Mouse (Mus musculus) left cerebral cortex, adult 11 months (tissue): Measurements from ENCODE around the gene Zmiz1.

Source experiments
- DNase-seq: peaks from one replicate; pipeline ENCODE4 v3.0.0; 2022; ENCODE audit warnings: low spot score

Gene Zmiz1

GRCm38 (mm10) chr14:25459016-25459393, at the start of gene Zmiz1:
Gene Zmiz1 (plus strand): TSS chr14:25459185.
- peak; percentile 74 for DNase-seq

- no peak for DNase-seq
These were observed 47.0 kb upstream of the Zmiz1 start for GRCm38 (mm10) chr14:25411848-25412527.

GRCm38 (mm10) chr14:25412811-25413210, 46.2 kb upstream of the Zmiz1 start:
- DNase-seq: no peak

DNA sequence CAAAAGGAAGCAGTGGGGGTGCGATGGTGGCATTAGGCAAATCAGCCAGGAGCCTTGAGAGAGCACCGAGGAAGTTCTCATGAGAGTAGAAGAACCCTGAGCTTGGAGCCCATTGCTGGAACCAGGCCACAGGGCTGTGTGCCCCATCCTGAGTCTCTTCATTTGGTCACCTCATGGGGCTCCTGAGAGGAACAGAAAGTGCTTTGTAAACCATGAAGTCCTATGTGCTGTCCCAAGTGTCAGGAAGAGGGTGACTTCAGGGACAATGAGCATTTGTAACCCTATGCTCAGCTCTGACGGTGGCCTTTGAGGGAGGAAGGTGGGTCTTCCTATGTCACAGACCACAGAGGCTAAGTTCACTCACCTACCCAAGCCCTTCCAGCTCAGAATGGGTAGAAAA, 45.5 kb upstream of the Zmiz1 start:
- no peak for DNase-seq

DNA sequence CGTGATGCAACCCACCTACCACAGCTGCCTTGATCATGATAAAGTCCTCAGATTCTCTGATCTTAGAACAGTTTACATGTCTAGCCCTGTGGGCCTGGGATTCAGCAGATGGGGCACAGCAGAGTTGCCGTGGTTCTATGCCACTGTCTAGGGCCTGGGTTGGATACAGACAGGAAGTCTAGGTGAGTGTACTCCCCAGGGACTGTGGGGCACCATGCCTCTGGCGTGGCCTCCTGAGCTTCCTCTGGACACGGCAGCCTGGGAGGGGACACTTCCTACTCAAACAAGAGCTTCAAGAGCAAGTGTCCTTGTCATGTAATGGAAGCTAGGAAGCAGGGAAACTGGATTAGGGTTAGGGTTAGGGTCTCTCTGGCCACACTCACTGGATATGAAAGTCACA, 44.9 kb upstream of the Zmiz1 start:
- no peak for DNase-seq

DNA sequence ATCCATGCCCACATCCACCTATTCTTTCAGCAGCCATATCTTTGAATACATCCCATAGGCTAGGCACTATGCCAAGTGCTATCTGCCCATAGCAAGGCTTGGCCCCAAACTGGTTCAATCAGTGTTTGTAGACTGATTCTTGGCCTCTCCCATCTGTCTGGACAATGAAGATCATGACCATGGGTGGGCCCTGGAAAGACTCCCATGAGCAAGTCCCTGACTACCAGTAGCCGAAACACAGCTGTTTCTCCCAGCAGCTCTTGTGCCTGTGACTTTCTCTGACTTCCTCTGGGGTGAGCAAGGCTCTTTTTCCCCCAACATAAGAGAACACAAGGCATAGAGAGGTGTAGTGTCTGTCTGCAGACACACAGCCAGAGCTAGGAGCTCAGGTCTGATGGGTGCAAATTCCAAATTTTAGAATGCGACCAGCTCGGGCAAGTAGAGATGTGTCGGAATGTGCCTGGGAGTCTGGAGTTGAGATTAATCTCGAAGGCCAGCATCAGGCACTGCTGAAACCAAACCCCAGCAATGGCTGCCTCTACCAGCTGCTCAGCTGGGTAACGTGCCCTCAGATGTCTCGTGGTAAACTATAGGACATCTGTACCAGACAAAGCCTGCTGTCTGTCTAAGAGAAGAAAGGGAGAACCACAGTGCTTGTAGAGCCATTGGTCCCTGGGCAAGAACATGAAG, 38.8 kb upstream of the Zmiz1 start:
- DNase-seq: no peak

DNA sequence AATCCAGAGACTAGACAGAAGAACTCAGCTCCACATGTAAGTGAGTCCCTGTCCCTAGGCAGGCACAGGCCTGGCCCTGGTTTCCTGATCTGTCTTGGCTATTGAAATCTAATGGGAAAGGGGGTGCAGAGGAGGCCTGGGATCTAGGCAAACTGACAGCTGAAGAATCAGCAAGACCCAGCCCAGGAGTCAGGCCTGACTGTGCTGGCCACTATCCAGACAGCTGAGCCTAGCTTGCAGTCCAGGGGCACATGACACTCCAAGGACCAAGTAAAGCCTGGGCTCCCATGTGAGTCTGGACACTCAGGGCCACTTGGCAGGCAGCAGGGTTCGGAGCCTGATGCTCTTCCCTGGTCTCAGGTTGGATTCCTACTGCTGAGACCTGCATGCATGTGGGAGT, 38.0 kb upstream of the Zmiz1 start:
- no peak for DNase-seq

- peak; percentile 19 for DNase-seq
These were observed 37.4 kb upstream of the Zmiz1 start for GRCm38 (mm10) chr14:25421596-25422001.

DNA sequence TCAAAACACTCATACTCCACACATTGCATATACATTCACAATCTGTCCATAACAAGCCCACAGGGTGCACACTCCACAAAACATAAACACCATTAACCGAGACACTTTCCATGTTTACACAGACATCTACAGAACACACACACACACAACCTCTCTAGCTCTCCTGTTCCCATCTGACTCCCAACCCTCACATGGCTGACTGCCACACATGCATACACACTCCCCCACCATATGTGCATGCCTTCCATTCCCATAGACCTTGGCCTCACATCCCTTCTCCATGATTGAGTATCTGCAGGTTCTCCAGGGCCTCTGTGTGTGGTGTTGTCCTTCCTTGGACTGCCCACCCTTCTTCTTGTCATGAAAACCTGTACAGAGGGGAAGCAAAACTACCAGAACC, 36.0 kb upstream of the Zmiz1 start:
- DNase-seq: no peak

DNA sequence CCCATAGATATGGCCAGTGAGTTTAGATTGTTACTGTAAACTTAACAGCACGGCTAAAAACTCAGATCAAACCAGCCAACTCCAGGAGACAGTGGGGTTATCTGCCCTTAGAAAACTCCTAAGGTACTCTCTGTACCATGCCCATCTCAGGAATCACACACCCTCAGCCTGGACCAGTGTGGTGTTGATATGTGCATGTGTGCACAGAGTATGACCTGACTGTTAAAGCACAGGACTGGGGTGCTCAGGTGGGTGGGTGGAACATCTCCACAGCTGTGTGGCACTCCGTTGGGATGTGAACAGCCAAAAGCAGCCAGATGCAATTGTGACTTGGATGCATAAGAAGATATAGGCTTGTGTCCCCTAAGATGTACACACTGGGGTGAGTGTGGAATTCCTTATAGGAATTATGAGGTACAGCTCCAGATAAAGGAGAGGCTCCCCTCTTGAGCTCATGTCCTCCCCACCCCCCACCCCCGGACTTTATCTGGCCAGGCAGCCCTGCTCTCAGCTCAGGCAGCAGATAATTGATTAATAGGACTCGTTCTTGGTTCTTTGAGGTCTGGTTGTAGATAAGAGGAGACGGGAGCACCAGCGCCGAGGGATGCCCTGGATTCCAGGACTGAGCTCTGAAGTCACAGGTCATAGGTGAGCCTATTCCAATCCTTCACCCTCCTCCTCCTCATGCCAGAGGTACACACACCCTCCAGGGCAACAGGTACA, 35.1 kb upstream of the Zmiz1 start:
- DNase-seq: no peak

DNA sequence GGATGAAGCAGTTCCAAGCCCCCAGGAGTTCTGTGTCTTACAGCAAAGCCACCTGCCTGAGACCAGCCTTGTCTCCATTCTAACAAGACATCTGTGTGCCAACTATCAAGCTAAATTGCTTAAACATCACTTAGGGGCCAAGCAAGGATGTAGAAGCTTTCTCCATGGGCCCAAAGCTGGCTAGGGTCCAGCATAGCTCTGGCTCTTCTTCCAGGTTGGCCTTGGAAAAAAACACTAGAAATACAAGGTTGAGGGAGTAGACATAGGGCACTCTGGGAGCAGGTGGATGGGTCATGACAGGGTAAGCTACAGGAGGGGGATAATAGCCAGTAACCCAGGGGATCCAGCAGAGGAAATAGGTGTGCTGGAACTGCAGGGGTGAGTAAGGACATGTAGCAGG, 20.7 kb upstream of the Zmiz1 start:
- DNase-seq: no peak

GRCm38 (mm10) chr14:25440116-25440515, 18.9 kb upstream of the Zmiz1 start:
- no peak for DNase-seq

DNA sequence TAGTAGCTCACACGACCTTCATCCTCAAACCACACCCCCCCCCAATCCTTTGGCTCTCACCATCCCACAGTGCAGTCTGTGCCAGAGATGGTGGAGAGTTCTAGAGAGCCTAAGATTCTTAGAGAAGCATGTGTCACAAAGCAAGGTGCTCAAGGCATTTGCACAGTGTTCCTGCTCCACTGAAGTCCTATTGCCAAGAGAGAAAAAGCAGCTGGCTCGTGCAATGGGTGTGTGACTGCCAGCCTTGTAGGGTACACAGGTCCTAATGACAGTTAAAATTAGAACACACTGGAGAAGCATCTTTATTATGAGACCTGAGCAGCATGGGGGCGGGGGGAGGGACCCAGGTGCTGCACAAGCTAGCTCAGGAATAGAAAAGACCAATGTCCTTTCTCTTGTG, 18.2 kb upstream of the Zmiz1 start:
- no peak for DNase-seq

GRCm38 (mm10) chr14:25441469-25441868, 17.5 kb upstream of the Zmiz1 start:
- no peak for DNase-seq

GRCm38 (mm10) chr14:25442676-25443075, 16.3 kb upstream of the Zmiz1 start:
- no peak for DNase-seq

DNA sequence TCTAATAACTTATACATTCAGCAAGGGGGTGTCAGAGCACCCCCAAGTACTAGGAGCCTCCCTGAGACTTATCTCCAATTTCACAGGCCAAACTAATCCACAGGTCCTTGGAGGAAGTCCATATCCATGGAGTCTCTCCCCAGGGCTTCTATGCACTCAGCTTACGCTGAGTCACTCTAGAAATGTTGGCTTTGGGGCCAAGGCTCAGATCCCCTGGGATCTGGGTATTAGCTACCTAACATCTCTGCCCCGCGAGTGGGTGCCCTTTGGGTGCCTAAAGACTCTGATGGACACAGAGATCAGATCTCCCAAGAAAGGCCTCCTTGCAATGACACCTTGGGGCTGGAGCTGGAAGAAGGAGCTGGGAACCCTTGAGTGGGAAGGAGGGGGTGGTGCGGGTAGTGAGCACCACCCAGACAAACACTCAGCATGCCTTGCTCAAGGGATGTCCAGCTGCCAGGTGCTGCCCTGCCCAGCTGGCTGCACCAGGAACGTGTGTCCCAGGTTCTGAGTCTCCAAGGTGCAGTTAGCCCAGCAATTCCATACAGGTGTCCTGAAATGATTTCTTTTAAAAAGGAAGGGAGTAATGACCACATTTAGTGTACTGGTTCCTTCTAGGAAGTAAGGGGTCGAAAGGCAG, 11.7 kb upstream of the Zmiz1 start:
- no peak for DNase-seq

DNA sequence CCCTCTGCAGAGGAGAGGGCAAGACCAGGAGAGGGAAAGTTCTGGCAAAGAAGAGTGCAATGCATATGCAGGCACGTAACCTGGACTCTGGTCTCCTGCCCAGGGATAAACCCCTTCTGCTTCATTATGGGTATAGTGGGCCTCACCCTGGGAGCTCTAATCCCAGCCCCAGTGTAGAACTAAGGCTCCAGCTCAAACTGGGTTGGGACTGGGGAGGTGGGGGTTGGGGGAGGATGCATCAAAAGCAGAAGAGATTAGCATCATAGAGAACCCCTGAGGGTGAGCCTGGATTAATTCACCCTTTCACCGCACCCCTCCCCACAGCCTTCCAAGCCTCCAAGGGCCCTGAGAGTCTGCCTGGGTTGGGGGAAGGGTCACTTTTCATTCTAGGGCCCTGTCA, 10.5 kb upstream of the Zmiz1 start:
- no peak for DNase-seq

DNA sequence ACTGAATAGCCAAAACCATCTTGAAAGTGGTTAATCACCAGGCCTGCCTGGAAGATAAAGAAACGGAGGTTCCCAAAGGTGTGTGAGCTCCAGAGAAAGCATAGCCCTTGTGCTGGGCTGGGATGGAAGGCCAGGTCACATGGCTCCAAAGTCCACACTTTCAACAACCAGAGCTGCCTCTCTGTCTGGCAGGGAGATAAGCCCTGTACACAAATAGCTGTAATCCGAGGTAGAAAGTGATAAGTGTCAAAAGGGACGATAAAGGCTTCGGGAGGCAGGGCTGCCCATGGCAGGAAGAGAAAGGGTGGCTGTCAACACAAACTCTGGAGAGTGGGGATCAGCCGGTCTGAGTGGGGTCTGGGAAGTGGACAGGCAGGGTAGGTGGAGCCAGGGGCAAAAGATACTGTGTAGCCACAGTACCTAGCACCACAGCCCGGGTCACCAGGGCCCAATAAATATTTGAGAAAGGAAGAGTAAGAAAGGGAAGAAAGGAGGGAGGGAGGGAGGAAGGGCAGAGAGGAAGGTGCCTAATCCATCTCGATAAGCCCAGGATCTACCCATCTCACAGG, 7.8 kb upstream of the Zmiz1 start:
- DNase-seq: no peak

DNA sequence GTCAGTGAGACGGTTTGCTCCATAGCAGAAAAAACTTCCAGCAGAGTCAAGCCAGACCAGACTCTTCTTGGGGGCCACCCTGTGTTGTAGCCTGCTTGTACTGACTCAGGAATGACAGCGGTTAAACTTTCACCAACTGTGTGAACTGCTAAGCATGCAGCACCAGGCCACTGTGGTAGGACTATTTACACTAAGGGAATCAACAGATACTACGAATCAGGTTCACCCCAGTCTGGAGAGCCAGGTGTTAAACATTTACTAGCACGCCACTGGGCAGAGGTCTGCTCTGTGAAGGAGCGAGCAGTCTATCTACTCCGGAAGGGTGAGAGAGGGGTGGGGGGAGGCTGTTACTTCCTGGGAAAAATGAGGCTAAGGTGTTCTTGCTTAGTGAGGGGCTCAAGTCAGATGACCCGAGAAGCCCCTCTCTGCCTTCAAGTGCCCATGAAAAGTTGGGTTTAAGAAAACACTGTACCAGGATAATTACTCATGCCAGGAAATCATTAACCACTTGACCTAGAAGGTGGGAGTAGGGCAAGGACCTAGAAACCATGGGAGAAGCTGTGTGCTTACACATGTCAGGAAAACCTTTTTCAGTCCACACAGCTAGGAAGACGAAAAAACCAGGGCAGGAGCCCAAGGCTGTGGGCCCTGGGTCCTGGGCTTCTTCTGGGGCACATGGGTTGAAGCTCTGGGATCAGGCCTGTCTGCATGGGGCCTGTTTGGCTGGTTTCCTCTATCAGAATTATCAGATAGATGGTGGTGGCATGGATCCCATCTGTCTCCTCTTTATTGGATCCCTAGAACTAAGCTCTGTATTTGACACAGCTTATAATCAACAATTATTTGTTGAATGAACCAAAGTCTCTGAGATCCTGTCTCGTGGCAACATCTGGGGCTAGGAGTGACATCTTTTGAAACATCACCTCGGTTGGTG, 7.0 kb upstream of the Zmiz1 start:
- no peak for DNase-seq

DNA sequence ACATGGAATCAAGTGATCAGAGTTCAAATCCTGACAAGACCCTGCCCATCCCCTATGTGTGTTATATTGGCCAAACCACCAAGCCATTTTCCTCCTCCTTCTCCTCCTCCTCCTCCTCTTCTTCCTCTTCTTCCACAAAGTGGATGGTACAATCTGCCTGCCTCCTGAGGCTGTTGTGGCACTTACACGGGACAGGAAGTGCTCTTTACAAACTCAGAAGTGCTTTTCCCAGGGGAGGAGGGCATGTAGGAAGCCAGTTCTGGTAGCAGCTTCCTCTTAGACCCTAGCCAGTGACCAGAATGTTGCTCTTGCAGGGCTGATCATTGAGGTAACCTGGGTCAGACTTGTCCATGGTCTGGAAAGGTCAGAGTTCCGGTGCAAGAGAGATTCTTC, 6.4 kb upstream of the Zmiz1 start:
- no peak for DNase-seq

GRCm38 (mm10) chr14:25454066-25454760, 4.8 kb upstream of the Zmiz1 start:
- DNase-seq: no peak
